Mouse (Mus musculus): ENCODE data around the gene Psg17. TPM values are rescaled to one million over a fixed set of nuclear protein-coding genes. Genes with fewer than 3 reads are reported as not detected.
A peak's percentile ranks its signal among the peaks of the same experiment; 100 is the strongest.
"Not testable (repeated sequence)": the region's sequence is repeated elsewhere in the genome, so short reads cannot be mapped to it uniquely, and the experiment has no call there.

Psg17 gene
- not detected for total RNA-seq (2021)
- long read RNA-seq, experiment 1 = 0 reads
- long read RNA-seq, experiment 2 = 0 reads

GRCm38 (mm10) chr7:18821507-18821906, at the start of gene Psg17:
TSS of gene Psg17 (minus strand) at chr7:18821607.
- intact Hi-C loops (cut with DNase I) = no loop called here
- no peak for DNase-seq

- intact Hi-C loops (cut with DNase I); DNase-seq: not testable (repeated sequence)
Measured at GRCm38 (mm10) chr7:18871031-18871430, 49.6 kb upstream of the Psg17 start, which contains the start of gene Pglyrp1. TSS of gene Pglyrp1 (plus strand) at chr7:18871331.

- DNase-seq = no peak
- intact Hi-C loops (cut with DNase I) = no loop called here
Measured at GRCm38 (mm10) chr7:18868491-18868890, 47.1 kb upstream of the Psg17 start.

- no peak for DNase-seq
- intact Hi-C loops (cut with DNase I) = no loop called here
Measured at GRCm38 (mm10) chr7:18862801-18863200, 41.4 kb upstream of the Psg17 start.

- intact Hi-C loops (cut with DNase I) = no loop called here
- DNase-seq = peak in 1 of 2 experiments; percentile 16
Measured at GRCm38 (mm10) chr7:18858310-18858916, 37.0 kb upstream of the Psg17 start.

GRCm38 (mm10) chr7:18848395-18848794, 27.0 kb upstream of the Psg17 start:
- intact Hi-C loops (cut with DNase I) = no loop called here

GRCm38 (mm10) chr7:18844811-18845210, 23.4 kb upstream of the Psg17 start:
- peak in 1 of 2 experiments; percentile 9 for DNase-seq
- intact Hi-C loops (cut with DNase I) = no loop called here

More at GRCm38 (mm10) chr7:18848395-18848794, 27.0 kb upstream of the Psg17 start:
- no peak for DNase-seq

GRCm38 (mm10) chr7:18841174-18841567, 19.8 kb upstream of the Psg17 start:
- intact Hi-C loops (cut with DNase I) = no loop called here
- DNase-seq = no peak

- peak; percentile 55 to 61 for DNase-seq
- intact Hi-C loops (cut with DNase I) = no loop called here
Measured at GRCm38 (mm10) chr7:18840386-18841173, 19.2 kb upstream of the Psg17 start.

GRCm38 (mm10) chr7:18839865-18840264, 18.5 kb upstream of the Psg17 start, which contains the start of gene Mill2:
TSS of gene Mill2 (plus strand) at chr7:18839966.
- intact Hi-C loops (cut with DNase I) = no loop called here
- DNase-seq = peak in 1 of 2 experiments; percentile 38

- intact Hi-C loops (cut with DNase I) = loop anchor here (2.0 kb wide), 1 partner anchor 41 kb away; no protein-coding TSS in a partner anchor
- DNase-seq = peak; percentile 34 to 36
Measured at GRCm38 (mm10) chr7:18832298-18832697, 10.9 kb upstream of the Psg17 start.

- intact Hi-C loops (cut with DNase I) = no loop called here
- no peak for DNase-seq
Measured at GRCm38 (mm10) chr7:18829545-18829944, 8.1 kb upstream of the Psg17 start.

GRCm38 (mm10) chr7:18828592-18828991, 7.2 kb upstream of the Psg17 start:
- intact Hi-C loops (cut with DNase I) = no loop called here
- peak in 1 of 2 experiments; percentile 19 for DNase-seq

- intact Hi-C loops (cut with DNase I) = no loop called here
- no peak for DNase-seq
Measured at GRCm38 (mm10) chr7:18827792-18828546, 6.6 kb upstream of the Psg17 start.

GRCm38 (mm10) chr7:18818301-18818700, 3.1 kb downstream of the Psg17 start:
- intact Hi-C loops (cut with DNase I) = no loop called here
- DNase-seq = no peak

- intact Hi-C loops (cut with DNase I) = no loop called here
- DNase-seq = no peak
Measured at GRCm38 (mm10) chr7:18803526-18803925, 17.9 kb downstream of the Psg17 start.

- intact Hi-C loops (cut with DNase I) = no loop called here
- DNase-seq = no peak
Measured at GRCm38 (mm10) chr7:18799129-18799528, 22.3 kb downstream of the Psg17 start.

GRCm38 (mm10) chr7:18798420-18798819, 23.0 kb downstream of the Psg17 start, which contains the start of gene Psg19:
TSS of gene Psg19 (minus strand) at chr7:18798520.
- no peak for DNase-seq
- intact Hi-C loops (cut with DNase I) = no loop called here

- not testable (repeated sequence) for DNase-seq
- intact Hi-C loops (cut with DNase I) = loop anchor here (5.0 kb wide), 1 partner anchor 68 kb away; no protein-coding TSS in a partner anchor
Measured at GRCm38 (mm10) chr7:18790671-18791070, 30.7 kb downstream of the Psg17 start.

- DNase-seq = not testable (repeated sequence)
- intact Hi-C loops (cut with DNase I) = loop anchor here (5.0 kb wide), 1 partner anchor 34 kb away; no protein-coding TSS in a partner anchor
Measured at GRCm38 (mm10) chr7:18781301-18781700, 40.1 kb downstream of the Psg17 start.
